Mouse (Mus musculus) erythroblast, embryonic 14.5 days (primary cell): ENCODE results near the gene Ahnak. TPM values are rescaled to one million over a fixed set of nuclear protein-coding genes. Genes with fewer than 3 reads are reported as not detected.
"Not testable (repeated sequence)": the region's sequence is repeated elsewhere in the genome, so short reads cannot be mapped to it uniquely, and the experiment has no call there.

ENCODE experiments used
- H3K27me3 ChIP-seq: 2 replicates; pipeline ENCODE4 v1.6.1; 2012; ENCODE audit warnings: inconsistent platforms; ENCODE audit not compliant: control insufficient read depth
- H3K36me3 ChIP-seq: 2 replicates; pipeline ENCODE4 v1.6.1; 2012; ENCODE audit warnings: mild to moderate bottlenecking, inconsistent platforms; ENCODE audit not compliant: control insufficient read depth
- H3K4me1 ChIP-seq: 2 replicates; pipeline ENCODE4 v1.6.1; 2012; ENCODE audit warnings: inconsistent platforms; ENCODE audit not compliant: control insufficient read depth
- H3K4me3 ChIP-seq: replicated peaks from 2 replicates; pipeline ENCODE3; 2012; ENCODE audit warnings: moderate library complexity, mild to moderate bottlenecking, inconsistent platforms
- H3K9me3 ChIP-seq: 2 replicates; pipeline ENCODE4 v1.6.1; 2012; ENCODE audit warnings: low read length, inconsistent platforms, mixed read lengths; ENCODE audit not compliant: control insufficient read depth
- GATA1 ChIP-seq: IDR thresholded peaks from 2 replicates; pipeline ENCODE4 v1.6.1; 2012; ENCODE audit warnings: low read length, inconsistent platforms, mixed read lengths
- TAL1 ChIP-seq: IDR thresholded peaks from 3 replicates; pipeline ENCODE4 v1.6.1; 2012; ENCODE audit warnings: low read length, inconsistent platforms, mixed read lengths
- polyA plus RNA-seq: library from polyadenylated mRNA; stranded (reverse); fragments of >175 nt; gene quantifications from 2 replicates; pipeline ENCODE4 v1.2.3, GENCODE M21; 2012

Gene Ahnak
- polyA plus RNA-seq, 1 experiment, result 0.01 TPM

GRCm38 (mm10) chr19:9074424-9074823, 85.3 kb downstream of the Ahnak start:
- H3K27me3 ChIP-seq, result no peaks in the 10 kb centered on the region
- no peaks in the 10 kb centered on the region for H3K9me3 ChIP-seq
- no peaks in the 10 kb centered on the region for H3K4me1 ChIP-seq
- H3K36me3 ChIP-seq, result no peaks in the 10 kb centered on the region
- H3K4me3 ChIP-seq, result no peak overlapping the region
- TF ChIP-seq TAL1 (no peak), GATA1 (no peak)

GRCm38 (mm10) chr19:9075558-9075957, 86.5 kb downstream of the Ahnak start:
- TF ChIP-seq GATA1, result no peak
- TF ChIP-seq TAL1, result no peak
- Histone ChIP-seq H3K4me3 (no peak overlapping the region), H3K9me3 (no peaks in the 10 kb centered on the region), H3K36me3 (no peaks in the 10 kb centered on the region), H3K4me1 (no peaks in the 10 kb centered on the region), H3K27me3 (no peaks in the 10 kb centered on the region)

- H3K9me3 ChIP-seq, result no peaks in the 10 kb centered on the region
- no peak for TF ChIP-seq TAL1
- no peak for TF ChIP-seq GATA1
These were observed 87.0 kb downstream of the Ahnak start for GRCm38 (mm10) chr19:9076035-9076434.

GRCm38 (mm10) chr19:9076982-9077660, 88.0 kb downstream of the Ahnak start:
- Histone ChIP-seq H3K36me3 (no peaks in the 10 kb centered on the region), H3K4me1 (peaks cover under 1% of the 10 kb centered on the region), H3K9me3 (no peaks in the 10 kb centered on the region), H3K4me3 (no peak overlapping the region), H3K27me3 (no peaks in the 10 kb centered on the region)
- no peak for TF ChIP-seq TAL1
- no peak for TF ChIP-seq GATA1

More at GRCm38 (mm10) chr19:9076035-9076434, 87.0 kb downstream of the Ahnak start:
- Histone ChIP-seq H3K27me3 (no peaks in the 10 kb centered on the region), H3K4me3 (no peak overlapping the region), H3K36me3 (no peaks in the 10 kb centered on the region), H3K4me1 (no peaks in the 10 kb centered on the region)

GRCm38 (mm10) chr19:9079916-9080315, 90.8 kb downstream of the Ahnak start:
- no peaks in the 10 kb centered on the region for H3K9me3 ChIP-seq
- peaks cover 6% of the 10 kb centered on the region for H3K27me3 ChIP-seq
- TF ChIP-seq TAL1 (no peak), GATA1 (no peak)
- H3K4me3 ChIP-seq, result no peak overlapping the region
- peaks cover 9% of the 10 kb centered on the region for H3K4me1 ChIP-seq
- H3K36me3 ChIP-seq, result no peaks in the 10 kb centered on the region

- Histone ChIP-seq H3K9me3 (no peaks in the 10 kb centered on the region), H3K4me1 (peaks cover 9% of the 10 kb centered on the region)
- TF ChIP-seq GATA1, result no peak
- no peak for TF ChIP-seq TAL1
These were observed 92.5 kb downstream of the Ahnak start for GRCm38 (mm10) chr19:9081311-9082190.

GRCm38 (mm10) chr19:9082191-9083009, 93.3 kb downstream of the Ahnak start:
- Histone ChIP-seq H3K9me3 (no peaks in the 10 kb centered on the region), H3K4me3 (no peak overlapping the region), H3K4me1 (peaks cover 9% of the 10 kb centered on the region), H3K36me3 (no peaks in the 10 kb centered on the region), H3K27me3 (peaks cover 8% of the 10 kb centered on the region)
- TF ChIP-seq TAL1, result no peak
- no peak for TF ChIP-seq GATA1

More at GRCm38 (mm10) chr19:9081311-9082190, 92.5 kb downstream of the Ahnak start:
- H3K4me3 ChIP-seq, result no peak overlapping the region
- H3K27me3 ChIP-seq, result peaks cover 8% of the 10 kb centered on the region
- H3K36me3 ChIP-seq, result no peaks in the 10 kb centered on the region

GRCm38 (mm10) chr19:9083010-9083355, 93.9 kb downstream of the Ahnak start:
- peaks cover 9% of the 10 kb centered on the region for H3K4me1 ChIP-seq
- no peaks in the 10 kb centered on the region for H3K9me3 ChIP-seq
- H3K27me3 ChIP-seq, result peaks cover 8% of the 10 kb centered on the region
- no peak overlapping the region for H3K4me3 ChIP-seq
- TF ChIP-seq TAL1 (no peak), GATA1 (no peak)
- no peaks in the 10 kb centered on the region for H3K36me3 ChIP-seq

- H3K4me1 ChIP-seq, H3K4me3 ChIP-seq, H3K36me3 ChIP-seq, H3K27me3 ChIP-seq, H3K9me3 ChIP-seq: not testable (repeated sequence)
These were observed 94.8 kb downstream of the Ahnak start for GRCm38 (mm10) chr19:9083892-9084291.
